Mouse (Mus musculus) thymus, adult 18-20 months (tissue): ENCODE data around the gene Chmp3.

Experiments used
- DNase-seq, 2 experiments: peaks; one replicate each; pipeline ENCODE4 v3.0.0; 2022; ENCODE audit warnings: mixed read lengths in 2 of 2

Gene Chmp3

DNA sequence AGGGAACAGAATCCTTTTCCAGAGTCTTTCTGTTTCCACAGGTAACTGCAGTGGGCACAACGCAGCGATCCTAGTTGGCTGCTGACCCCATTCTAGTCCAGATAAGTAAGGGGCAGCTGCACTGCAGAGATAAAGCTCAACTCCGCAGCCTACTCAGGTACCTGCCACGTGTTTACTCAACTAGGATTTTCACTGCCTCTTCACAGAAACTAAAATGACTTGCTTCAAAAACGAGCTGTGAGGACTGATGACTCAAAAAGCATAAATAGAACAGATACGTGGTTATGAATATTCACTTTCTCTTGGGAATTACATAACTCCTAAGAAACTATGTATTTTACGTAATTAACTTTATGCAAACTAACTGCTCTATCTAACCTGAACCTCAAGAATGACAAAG lies 66.4 kb downstream of the Chmp3 start:
- no peak for DNase-seq

DNA sequence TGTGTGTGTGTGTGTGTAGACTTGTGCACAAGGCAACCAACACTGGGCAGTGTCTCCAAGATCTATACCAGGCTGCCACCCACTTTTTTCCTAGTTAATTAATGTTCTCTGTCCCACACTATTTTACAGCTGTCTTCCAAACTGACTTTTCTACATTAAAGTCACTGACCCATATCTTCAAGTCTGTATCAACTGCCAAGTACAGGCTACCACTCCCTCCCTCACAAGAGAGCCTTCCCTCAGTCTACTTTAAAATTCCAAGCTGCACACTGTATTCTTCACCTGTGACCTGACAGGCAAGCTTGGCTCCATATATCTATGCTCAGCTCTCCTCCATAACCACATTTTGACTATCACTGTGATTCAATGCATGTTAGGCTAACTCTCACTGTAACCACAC lies 69.6 kb downstream of the Chmp3 start:
- DNase-seq, result no peak

DNA sequence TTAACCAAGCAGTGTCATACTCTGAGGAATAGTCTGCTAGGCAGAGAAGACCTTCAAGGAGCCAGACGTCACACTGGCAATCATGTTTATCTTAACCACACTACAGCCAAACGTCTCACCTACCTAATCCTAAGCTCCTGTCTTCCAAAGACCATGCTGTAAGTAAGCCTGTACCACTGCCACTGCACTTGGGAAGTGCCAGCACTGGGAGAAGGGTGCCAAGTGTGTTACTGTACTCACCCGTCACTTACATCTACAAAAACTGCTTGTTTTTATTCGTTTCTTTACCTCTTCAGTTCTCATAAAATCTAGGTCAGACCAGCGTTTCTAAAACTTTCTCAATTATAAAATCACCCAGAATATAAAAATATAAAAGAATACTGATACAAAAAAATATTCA lies 73.4 kb downstream of the Chmp3 start:
- no peak for DNase-seq

DNA sequence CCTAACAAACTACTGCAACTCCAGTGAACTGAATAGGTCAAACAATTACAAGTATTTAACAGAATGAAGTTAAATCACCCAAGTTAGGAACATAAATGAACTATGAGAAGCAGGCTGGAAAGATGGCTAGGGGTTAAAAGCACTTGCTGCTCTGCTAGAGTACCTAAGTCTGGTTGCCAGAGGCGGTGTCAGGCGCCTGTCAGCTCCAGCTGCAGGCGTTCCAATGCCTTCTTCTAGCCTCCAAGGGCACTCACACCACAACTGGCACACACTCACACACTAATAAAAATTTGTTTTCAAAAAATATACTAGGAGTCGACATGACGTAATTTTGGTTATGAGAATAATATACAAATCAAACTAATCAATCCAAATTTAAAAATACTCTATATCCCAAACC lies 78.0 kb downstream of the Chmp3 start:
- DNase-seq, result no peak

GRCm38 (mm10) chr6:71621981-71622380 lies 78.4 kb downstream of the Chmp3 start:
- DNase-seq, result no peak

DNA sequence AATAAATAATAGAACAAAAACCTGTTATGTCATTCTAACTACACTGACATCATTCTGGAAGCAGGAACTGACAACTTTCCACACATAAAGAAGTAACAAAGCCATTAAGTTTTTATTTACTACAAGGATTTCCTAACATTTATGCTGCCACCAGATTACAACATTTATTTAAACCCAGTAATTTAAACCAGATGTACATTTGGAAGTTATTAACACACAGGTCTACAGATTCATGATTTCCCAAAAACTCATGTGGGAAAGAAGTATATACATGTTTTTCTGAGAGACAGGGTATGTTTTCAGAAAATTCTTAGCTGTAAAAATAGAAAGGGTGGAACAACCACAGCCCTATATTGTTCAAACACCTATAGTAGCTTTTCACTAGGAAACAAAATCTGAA lies 81.1 kb downstream of the Chmp3 start:
- no peak for DNase-seq

DNA sequence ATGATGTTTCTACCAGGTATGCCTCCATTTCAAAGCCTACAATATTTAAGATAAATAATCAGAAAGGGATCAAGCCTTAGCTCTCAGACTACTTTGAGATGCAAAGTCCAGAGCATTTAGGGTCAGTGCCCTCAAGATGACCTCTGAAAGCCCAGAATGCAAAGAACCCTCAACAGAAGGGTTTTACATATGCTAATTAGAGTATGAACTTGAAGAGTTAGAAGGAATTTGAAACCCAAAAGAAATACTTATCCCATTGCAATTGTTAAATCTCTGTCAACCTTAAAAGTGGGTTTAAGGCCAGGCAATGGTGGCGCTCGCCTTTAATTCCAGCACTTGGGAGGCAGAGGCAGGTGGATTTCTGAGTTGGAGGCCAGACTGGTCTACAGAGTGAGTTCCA lies 82.4 kb downstream of the Chmp3 start:
- no peak for DNase-seq

DNA sequence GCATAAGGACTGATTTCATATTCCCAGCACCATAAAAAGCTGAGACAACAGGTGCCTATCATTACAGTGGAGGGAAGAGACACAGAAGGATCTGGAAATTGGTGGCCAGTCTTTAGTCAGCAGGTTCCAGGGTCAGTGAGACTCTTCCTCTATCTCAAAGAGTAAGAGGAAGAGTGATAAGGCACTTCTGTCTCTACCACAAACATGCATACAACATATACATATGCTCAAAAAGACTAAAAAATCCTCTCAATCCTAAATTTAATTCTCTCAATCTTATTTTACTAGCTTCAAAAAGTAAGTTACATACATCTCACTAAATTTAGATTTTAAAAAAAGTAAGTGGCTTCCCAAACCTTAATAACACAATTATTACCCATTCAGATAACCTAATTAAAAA lies 83.7 kb downstream of the Chmp3 start:
- no peak for DNase-seq

GRCm38 (mm10) chr6:71631196-71631595 lies 87.6 kb downstream of the Chmp3 start:
- DNase-seq, result no peak

GRCm38 (mm10) chr6:71631706-71632461 lies 88.3 kb downstream of the Chmp3 start:
- DNase-seq, result peak; percentile 37 to 50
